Mouse (Mus musculus): Measurements from ENCODE around the gene Rab32. TPM values are rescaled to one million over a fixed set of nuclear protein-coding genes. Genes with fewer than 3 reads are reported as not detected.
A peak's percentile ranks its signal among the peaks of the same experiment; 100 is the strongest.

Rab32 gene
- polyA plus RNA-seq, 1 experiment from 2014 or later: 18.8 TPM

DNA sequence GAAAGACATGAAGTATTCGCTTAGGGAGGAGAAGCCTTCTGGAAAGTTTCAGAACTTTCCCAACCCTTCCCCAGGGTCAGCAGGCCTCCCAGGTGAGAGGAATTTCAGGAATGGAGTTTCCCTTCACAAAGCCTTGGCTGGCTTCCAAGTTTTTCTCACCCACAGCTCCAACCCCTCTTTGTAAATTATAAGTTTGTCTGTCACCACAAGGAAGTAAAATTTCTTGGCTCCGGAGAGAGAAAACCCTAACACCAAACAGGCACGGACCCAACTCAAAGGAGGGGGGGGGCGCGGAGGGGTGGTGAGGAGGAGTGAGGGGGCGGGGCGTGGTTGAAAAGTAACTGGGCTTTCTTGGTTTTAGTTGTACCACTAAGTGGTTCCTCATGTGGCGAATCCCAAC is 980 bp downstream of the Rab32 start:
- TF ChIP-seq EP300 (IDR thresholded peaks at IDR 0.05) (no peak), CTCF (IDR thresholded peaks at IDR 0.05) (no peak)
- no peaks in the 10 kb centered on the region for H3K27me3 ChIP-seq (replicated peaks; ENCODE audit: insufficient read depth, low read length)
- no peaks in the 10 kb centered on the region for H3K4me1 ChIP-seq (ENCODE audit: insufficient read depth, low read depth, low read length)
- 2% methylated on average over 8 of the region's 8 CpGs for WGBS
- DNase-seq (ENCODE audit: low spot score) (peak; percentile 60), ATAC-seq (peak; percentile 10)
- H3K9me3 ChIP-seq (ENCODE audit: low read length): no peaks in the 10 kb centered on the region
- no peaks in the 10 kb centered on the region for H3K36me3 ChIP-seq (ENCODE audit: insufficient read depth, low read length)
- H3K27ac ChIP-seq (ENCODE audit: low read length): no peak overlapping the region
- peak overlapping the region; percentile 98 for H3K4me2 ChIP-seq (replicated peaks; ENCODE audit: low read depth, low read length)
- peak overlapping the region; percentile 41; the same call in 1 of the 2 replicates for H3K9ac ChIP-seq (replicated peaks; ENCODE audit: low read depth)
- H3K4me3 ChIP-seq (ENCODE audit: low read depth, low read length): peak overlapping the region; percentile 68

DNA sequence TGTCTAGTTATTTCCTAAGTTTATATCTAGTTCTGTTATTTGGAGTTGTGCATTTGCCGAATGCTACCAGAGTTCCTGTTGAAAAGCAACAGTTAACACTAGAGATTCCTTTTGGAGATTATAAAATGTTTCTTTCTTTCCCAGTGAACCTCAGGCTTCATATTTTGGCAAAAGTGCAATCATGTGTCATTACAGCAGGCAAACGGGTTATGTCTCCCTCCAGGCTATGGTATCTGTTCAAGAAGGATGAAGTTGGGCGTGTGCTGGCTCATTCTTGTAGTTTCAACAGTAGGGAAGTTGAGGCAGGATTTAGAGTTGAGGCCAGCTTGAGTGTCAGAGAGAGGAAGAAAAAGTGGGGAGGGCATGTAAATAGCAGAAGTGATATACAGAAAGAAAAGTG is 2.4 kb downstream of the Rab32 start:
- Histone ChIP-seq H3K27ac (ENCODE audit: low read length) (no peak overlapping the region), H3K36me3 (ENCODE audit: insufficient read depth, low read length) (no peaks in the 10 kb centered on the region), H3K27me3 (replicated peaks; ENCODE audit: insufficient read depth, low read length) (no peaks in the 10 kb centered on the region), H3K4me2 (replicated peaks; ENCODE audit: low read depth, low read length) (no peak overlapping the region), H3K4me1 (ENCODE audit: insufficient read depth, low read depth, low read length) (no peaks in the 10 kb centered on the region), H3K9ac (replicated peaks; ENCODE audit: low read depth) (no peak overlapping the region), H3K4me3 (ENCODE audit: low read depth, low read length) (no peak overlapping the region), H3K9me3 (ENCODE audit: low read length) (no peaks in the 10 kb centered on the region)
- ATAC-seq: no peak
- 71% methylated on average over 3 of the region's 3 CpGs for WGBS
- no peak for DNase-seq (ENCODE audit: low spot score)
- TF ChIP-seq EP300 (IDR thresholded peaks at IDR 0.05): no peak

DNA sequence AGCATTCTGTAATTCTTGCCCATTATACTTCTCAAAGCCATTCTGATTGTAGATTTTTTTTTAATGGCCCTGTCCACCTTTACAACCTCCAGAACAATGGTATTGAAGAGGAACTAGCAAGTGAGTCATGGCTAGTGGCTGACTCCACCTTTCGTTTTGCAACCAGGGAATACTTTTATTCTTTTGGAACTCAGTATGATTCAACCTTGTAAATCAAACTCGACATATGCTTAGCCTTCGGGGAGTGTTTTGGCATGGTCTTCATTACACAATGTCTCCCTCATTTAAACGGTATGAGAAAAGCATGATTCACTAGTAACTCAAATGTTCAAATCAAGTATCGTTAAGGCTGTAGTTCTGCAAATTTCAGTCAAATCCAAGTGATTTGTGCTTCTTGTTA is 2.8 kb downstream of the Rab32 start:
- Histone ChIP-seq H3K4me1 (ENCODE audit: insufficient read depth, low read depth, low read length) (no peaks in the 10 kb centered on the region), H3K9me3 (ENCODE audit: low read length) (no peaks in the 10 kb centered on the region), H3K36me3 (ENCODE audit: insufficient read depth, low read length) (no peaks in the 10 kb centered on the region), H3K27me3 (replicated peaks; ENCODE audit: insufficient read depth, low read length) (no peaks in the 10 kb centered on the region), H3K4me3 (ENCODE audit: low read depth, low read length) (no peak overlapping the region), H3K27ac (ENCODE audit: low read length) (no peak overlapping the region), H3K4me2 (replicated peaks; ENCODE audit: low read depth, low read length) (no peak overlapping the region), H3K9ac (replicated peaks; ENCODE audit: low read depth) (no peak overlapping the region)
- ATAC-seq: no peak
- DNase-seq (ENCODE audit: low spot score): peak; percentile 61
- 55% methylated on average over 5 of the region's 5 CpGs for WGBS
- TF ChIP-seq EP300 (IDR thresholded peaks at IDR 0.05) (peak; percentile 43; the same call in 1 of the 2 replicates), CTCF (IDR thresholded peaks at IDR 0.05) (no peak)

DNA sequence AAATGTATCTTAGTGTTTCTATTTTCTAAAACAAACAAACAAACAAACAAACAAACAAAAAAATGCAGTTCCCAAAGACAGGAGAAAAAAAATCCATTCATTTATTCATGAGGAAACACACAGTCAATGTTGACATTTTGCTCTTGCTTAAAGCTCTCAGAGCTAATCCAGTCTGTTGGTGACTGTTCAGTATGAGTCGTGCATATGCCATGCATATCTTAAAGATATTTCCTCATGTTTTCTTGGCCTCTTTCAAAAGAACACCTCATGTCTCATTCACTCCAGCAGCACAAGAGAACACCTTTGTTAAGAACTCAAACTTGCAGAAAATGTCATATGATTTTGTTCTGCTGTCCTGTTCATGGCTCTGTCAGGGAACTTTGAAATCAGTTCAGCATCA is 7.9 kb downstream of the Rab32 start:
- H3K27me3 ChIP-seq (replicated peaks; ENCODE audit: insufficient read depth, low read length): no peaks in the 10 kb centered on the region
- no peak overlapping the region for H3K4me2 ChIP-seq (replicated peaks; ENCODE audit: low read depth, low read length)
- H3K4me3 ChIP-seq (ENCODE audit: low read depth, low read length): no peak overlapping the region
- no peaks in the 10 kb centered on the region for H3K9me3 ChIP-seq (ENCODE audit: low read length)
- no peak overlapping the region for H3K27ac ChIP-seq (ENCODE audit: low read length)
- no peak for TF ChIP-seq CTCF (IDR thresholded peaks at IDR 0.05)
- no peak for TF ChIP-seq EP300 (IDR thresholded peaks at IDR 0.05)
- DNase-seq (ENCODE audit: low spot score) (no peak), ATAC-seq (no peak)
- H3K36me3 ChIP-seq (ENCODE audit: insufficient read depth, low read length): no peaks in the 10 kb centered on the region
- H3K4me1 ChIP-seq (ENCODE audit: insufficient read depth, low read depth, low read length): no peaks in the 10 kb centered on the region
- no peak overlapping the region for H3K9ac ChIP-seq (replicated peaks; ENCODE audit: low read depth)
- WGBS: 67% methylated on average over 1 of the region's 1 CpGs

DNA sequence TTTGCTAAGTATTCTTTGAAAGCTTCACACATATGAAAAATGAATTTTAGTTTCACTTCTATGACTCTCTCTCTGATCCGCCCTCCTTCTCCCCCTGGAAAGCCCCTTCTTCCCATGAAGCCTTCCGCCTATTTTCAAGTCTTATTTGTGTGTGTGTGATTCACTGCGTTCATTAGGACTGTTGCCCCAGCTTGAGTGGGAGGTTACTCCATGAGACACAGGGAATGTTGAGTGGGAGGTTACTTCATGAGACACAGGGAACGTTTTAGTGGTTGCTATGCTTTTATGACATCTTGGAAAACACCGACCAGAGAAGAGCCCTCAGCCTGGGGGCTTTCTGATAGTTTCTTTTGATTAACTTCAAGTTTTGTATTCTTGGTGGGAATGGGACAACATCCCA is 11.4 kb downstream of the Rab32 start:
- WGBS: 42% methylated on average over 5 of the region's 5 CpGs
- Histone ChIP-seq H3K4me3 (ENCODE audit: low read depth, low read length) (peak overlapping the region; percentile 15; the same call in 1 of the 2 replicates), H3K9me3 (ENCODE audit: low read length) (no peaks in the 10 kb centered on the region), H3K4me2 (replicated peaks; ENCODE audit: low read depth, low read length) (peak overlapping the region; percentile 37), H3K9ac (replicated peaks; ENCODE audit: low read depth) (no peak overlapping the region), H3K36me3 (ENCODE audit: insufficient read depth, low read length) (no peaks in the 10 kb centered on the region), H3K27ac (ENCODE audit: low read length) (no peak overlapping the region), H3K27me3 (replicated peaks; ENCODE audit: insufficient read depth, low read length) (no peaks in the 10 kb centered on the region), H3K4me1 (ENCODE audit: insufficient read depth, low read depth, low read length) (no peaks in the 10 kb centered on the region)
- ATAC-seq (no peak; the same call in 1 of the 2 replicates), DNase-seq (ENCODE audit: low spot score) (no peak)
- no peak for TF ChIP-seq EP300 (IDR thresholded peaks at IDR 0.05)
- no peak for TF ChIP-seq CTCF (IDR thresholded peaks at IDR 0.05)

DNA sequence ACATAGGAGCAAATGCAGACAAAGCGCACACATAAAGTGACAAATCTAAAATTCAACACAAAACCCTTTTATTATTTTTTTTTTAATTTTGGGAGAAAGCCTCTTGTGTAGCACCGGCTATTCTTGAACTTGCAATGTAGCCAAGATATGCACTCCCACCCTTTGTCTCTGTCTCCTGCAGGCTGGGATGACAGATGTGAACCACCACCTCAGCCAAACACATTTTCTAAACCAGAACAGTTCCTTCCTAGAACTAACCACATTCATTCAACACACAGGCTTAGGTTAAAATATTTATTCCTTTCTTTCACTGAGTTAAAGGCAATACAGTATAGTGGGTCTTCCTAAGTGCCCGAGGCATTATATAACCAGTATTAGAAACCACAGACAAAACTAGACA is 13.1 kb downstream of the Rab32 start:
- DNase-seq (ENCODE audit: low spot score): no peak
- no peak for ATAC-seq
- Histone ChIP-seq H3K27ac (ENCODE audit: low read length) (no peak overlapping the region), H3K4me1 (ENCODE audit: insufficient read depth, low read depth, low read length) (no peaks in the 10 kb centered on the region), H3K36me3 (ENCODE audit: insufficient read depth, low read length) (no peaks in the 10 kb centered on the region), H3K9me3 (ENCODE audit: low read length) (no peaks in the 10 kb centered on the region), H3K27me3 (replicated peaks; ENCODE audit: insufficient read depth, low read length) (no peaks in the 10 kb centered on the region), H3K4me2 (replicated peaks; ENCODE audit: low read depth, low read length) (no peak overlapping the region), H3K9ac (replicated peaks; ENCODE audit: low read depth) (no peak overlapping the region), H3K4me3 (ENCODE audit: low read depth, low read length) (no peak overlapping the region)
- TF ChIP-seq CTCF (IDR thresholded peaks at IDR 0.05): no peak
- WGBS: 90% methylated on average over 3 of the region's 3 CpGs

Other genes with a start within 250 kb of the Rab32 start
- 1.3 and 1.8 TPM in 2 replicates for gene Adgb, start 85.9 kb downstream of the Rab32 start, polyA plus RNA-seq (2015; fragmentation: Nextera tagmentation; extraction: Ambion mirVana)
- gene Gm10944, start 123.1 kb upstream of the Rab32 start, polyA plus RNA-seq (2015; fragmentation: Nextera tagmentation; extraction: Ambion mirVana): not detected in 2 replicates